Mouse (Mus musculus): ENCODE measurements at regions not wholly inside any gene's neighbourhood (a gene's known extent, or its start where the extent isn't known, plus 50 kb on each side); places are given as distances from the start of the nearest gene placed in this dataset.

- H3K27me3 ChIP-seq: no peaks in the 10 kb centered on the region
- WGBS: 30% methylated on average over 4 of the region's 4 CpGs
Measured at GRCm38 (mm10) chr10:29595455-29595854, 59.8 kb upstream of the Rspo3 start.

GRCm38 (mm10) chr10:29594969-29595368 is 59.3 kb upstream of the Rspo3 start:
- ATAC-seq (ENCODE audit: insufficient number of reproducible peaks, low FRiP score, low TSS enrichment, low read depth): no peak

More at GRCm38 (mm10) chr10:29595455-29595854, 59.8 kb upstream of the Rspo3 start:
- Histone ChIP-seq H3K4me1 (no peaks in the 10 kb centered on the region), H3K9ac (no peak overlapping the region), H3K4me3 (replicated peaks) (no peak overlapping the region), H3K27ac (replicated peaks) (no peak overlapping the region), H3K4me2 (replicated peaks) (no peak overlapping the region), H3K36me3 (no peaks in the 10 kb centered on the region), H3K9me3 (replicated peaks) (no peaks in the 10 kb centered on the region)
- ATAC-seq (ENCODE audit: insufficient number of reproducible peaks, low FRiP score, low TSS enrichment, low read depth): no peak

DNA sequence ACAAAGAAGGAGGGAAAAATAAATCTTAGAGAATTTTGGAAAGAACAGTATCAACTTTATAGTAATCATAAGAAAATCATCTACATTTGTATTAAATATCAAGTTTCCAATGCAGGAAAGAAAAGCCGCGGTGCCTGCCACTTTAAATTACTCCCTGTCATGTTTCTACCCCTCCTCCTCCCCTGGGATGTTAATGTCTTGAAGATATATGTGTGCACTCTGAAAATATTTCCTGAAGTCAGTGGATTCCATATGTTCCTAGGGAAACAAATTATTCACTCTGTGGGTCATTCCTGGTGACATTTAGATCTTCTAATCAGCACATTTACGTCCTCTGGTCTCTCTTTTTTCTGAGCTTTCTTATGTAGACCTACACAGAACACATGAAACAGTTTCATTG is 57.2 kb upstream of the Rspo3 start:
- WGBS: 23% methylated on average over 3 of the region's 3 CpGs
- no peaks in the 10 kb centered on the region for H3K36me3 ChIP-seq
- no peak overlapping the region for H3K9ac ChIP-seq
- no peaks in the 10 kb centered on the region for H3K4me1 ChIP-seq
- no peaks in the 10 kb centered on the region for H3K27me3 ChIP-seq
- no peaks in the 10 kb centered on the region for H3K9me3 ChIP-seq (replicated peaks)
- no peak overlapping the region for H3K4me3 ChIP-seq (replicated peaks)
- no peak overlapping the region for H3K27ac ChIP-seq (replicated peaks)
- ATAC-seq (ENCODE audit: insufficient number of reproducible peaks, low FRiP score, low TSS enrichment, low read depth): no peak
- H3K4me2 ChIP-seq (replicated peaks): no peak overlapping the region

More at GRCm38 (mm10) chr10:29594969-29595368, 59.3 kb upstream of the Rspo3 start:
- Histone ChIP-seq H3K9ac (no peak overlapping the region), H3K4me3 (replicated peaks) (no peak overlapping the region), H3K4me2 (replicated peaks) (no peak overlapping the region), H3K27ac (replicated peaks) (no peak overlapping the region), H3K27me3 (no peaks in the 10 kb centered on the region), H3K4me1 (no peaks in the 10 kb centered on the region), H3K9me3 (replicated peaks) (no peaks in the 10 kb centered on the region), H3K36me3 (no peaks in the 10 kb centered on the region)
- 47% methylated on average over 1 of the region's 1 CpGs for WGBS

- Histone ChIP-seq H3K9ac (no peak overlapping the region), H3K4me2 (replicated peaks) (no peak overlapping the region), H3K27me3 (no peaks in the 10 kb centered on the region), H3K9me3 (replicated peaks) (no peaks in the 10 kb centered on the region), H3K4me1 (no peaks in the 10 kb centered on the region), H3K27ac (replicated peaks) (no peak overlapping the region), H3K4me3 (replicated peaks) (no peak overlapping the region), H3K36me3 (no peaks in the 10 kb centered on the region)
- no peak for ATAC-seq (ENCODE audit: insufficient number of reproducible peaks, low FRiP score, low TSS enrichment, low read depth)
Measured at GRCm38 (mm10) chr10:29590187-29590586, 54.5 kb upstream of the Rspo3 start.

DNA sequence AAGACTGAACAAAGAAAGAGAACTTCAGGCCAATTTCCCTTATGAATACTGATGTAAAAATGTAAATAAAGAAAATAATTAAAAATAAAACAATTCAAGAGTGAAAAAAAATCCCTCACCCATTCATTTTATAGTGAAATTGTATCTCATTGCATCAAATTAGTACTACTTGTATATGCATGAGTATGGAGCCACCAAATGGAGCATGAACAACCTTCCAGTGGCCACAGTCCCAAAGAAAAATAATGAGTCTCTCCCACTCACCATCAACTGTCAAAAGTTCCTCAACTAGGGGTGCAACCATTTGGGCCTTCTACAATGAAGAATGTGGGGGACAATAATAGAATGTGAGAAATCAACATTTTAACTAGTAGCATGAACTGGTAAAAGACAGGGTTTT is 54.1 kb upstream of the Rspo3 start:
- Histone ChIP-seq H3K4me3 (replicated peaks) (no peak overlapping the region), H3K27ac (replicated peaks) (no peak overlapping the region), H3K27me3 (no peaks in the 10 kb centered on the region), H3K9me3 (replicated peaks) (no peaks in the 10 kb centered on the region), H3K4me1 (no peaks in the 10 kb centered on the region), H3K36me3 (no peaks in the 10 kb centered on the region), H3K4me2 (replicated peaks) (no peak overlapping the region), H3K9ac (no peak overlapping the region)
- ATAC-seq (ENCODE audit: insufficient number of reproducible peaks, low FRiP score, low TSS enrichment, low read depth): no peak
